Mouse (Mus musculus) monocyte, adult 59 days (primary cell): ENCODE measurements around the gene Anks6. TPM values are rescaled to one million over a fixed set of nuclear protein-coding genes. Genes with fewer than 3 reads are reported as not detected.

Experiments used
- total RNA-seq, 2 experiments: library from RNA; stranded (reverse); gene quantifications; one replicate each; pipeline ENCODE4 v1.2.4; 2023

The Anks6 gene
- under 1 TPM; 0.45 to 0.91 TPM for total RNA-seq

DNA sequence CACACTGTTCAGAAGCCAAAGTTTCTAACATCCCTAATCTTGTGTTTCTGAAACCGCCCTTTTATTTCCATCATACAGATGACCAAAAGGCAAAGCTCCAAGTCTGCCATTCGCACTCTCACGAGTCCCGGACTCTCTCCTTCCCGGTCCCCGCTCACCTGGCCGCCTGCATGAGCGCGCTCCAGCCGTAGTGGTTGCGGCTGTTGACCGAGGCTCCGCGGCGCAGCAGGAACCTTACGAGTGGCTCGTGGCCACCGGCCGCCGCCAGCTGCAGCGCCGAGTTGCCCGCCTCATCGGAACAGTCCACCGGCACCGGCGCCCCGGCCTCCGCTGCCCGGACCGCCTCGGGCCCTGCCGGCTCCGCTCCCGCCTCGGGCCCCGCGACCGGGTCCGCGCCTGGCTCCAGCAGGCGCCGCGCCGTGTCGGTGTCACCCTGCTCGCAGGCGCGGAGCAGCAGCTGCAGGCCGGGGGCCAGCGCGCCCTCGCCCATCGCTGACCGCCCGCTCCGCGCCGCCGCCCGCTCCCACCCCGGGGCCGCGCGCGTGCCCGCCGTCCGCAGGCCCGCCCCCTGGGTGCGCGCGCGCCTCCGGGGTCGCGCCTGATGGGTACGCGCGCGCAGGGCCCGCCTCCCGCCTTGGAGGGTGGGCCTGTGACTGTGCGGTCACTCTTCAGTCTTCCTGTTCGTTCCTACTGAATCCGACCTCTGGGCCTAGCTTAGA lies at the start of gene Anks6:
TSS of gene Anks6 (minus strand) at position 637 of the 719 bp plus-strand sequence.

DNA sequence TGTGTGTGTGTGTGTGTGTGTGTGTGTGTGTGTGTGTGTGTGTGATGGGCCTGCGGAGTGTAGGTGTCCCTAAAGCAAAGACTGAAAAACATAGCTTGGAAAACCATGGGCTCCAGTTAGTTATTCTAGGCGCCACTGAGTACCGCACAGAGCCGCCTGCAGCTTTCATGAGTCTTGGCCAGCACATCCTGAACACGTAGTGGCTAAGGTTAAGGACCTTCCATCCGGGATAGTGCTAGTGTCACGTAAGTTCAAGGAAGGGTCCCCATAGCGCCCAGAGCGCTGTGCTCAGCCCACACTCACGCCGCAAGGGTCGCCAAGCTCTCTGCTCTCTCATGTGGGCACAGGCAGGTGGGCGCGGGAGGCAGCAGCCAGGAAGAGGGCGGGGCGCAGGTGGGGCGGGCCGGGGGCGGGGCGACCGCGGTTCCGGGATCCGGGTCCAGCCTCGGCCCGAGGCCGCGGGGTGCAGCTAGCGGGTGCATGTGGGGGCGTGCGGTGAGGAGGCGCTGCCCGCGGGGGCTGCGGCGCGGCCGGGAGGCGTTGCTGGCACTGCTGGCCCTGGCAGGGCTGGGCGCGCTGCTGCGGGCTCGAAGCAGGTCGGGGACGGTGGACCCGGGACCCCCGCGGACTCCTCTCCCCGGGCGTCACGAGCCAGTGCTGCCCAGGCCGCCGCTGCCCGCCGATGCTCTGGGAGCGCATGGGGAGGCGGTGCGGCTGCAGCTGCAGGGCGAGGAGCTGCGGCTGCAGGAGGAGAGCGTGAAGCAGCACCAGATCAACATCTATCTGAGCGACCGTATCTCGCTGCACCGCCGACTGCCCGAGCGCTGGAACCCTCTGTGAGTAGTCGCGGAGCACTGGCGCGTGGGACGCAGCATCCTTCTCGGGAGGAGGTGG lies 34.5 kb upstream of the Anks6 start, which contains the start of gene Galnt12:
TSS of gene Galnt12 (plus strand) at position 417 of the 894 bp plus-strand sequence.

DNA sequence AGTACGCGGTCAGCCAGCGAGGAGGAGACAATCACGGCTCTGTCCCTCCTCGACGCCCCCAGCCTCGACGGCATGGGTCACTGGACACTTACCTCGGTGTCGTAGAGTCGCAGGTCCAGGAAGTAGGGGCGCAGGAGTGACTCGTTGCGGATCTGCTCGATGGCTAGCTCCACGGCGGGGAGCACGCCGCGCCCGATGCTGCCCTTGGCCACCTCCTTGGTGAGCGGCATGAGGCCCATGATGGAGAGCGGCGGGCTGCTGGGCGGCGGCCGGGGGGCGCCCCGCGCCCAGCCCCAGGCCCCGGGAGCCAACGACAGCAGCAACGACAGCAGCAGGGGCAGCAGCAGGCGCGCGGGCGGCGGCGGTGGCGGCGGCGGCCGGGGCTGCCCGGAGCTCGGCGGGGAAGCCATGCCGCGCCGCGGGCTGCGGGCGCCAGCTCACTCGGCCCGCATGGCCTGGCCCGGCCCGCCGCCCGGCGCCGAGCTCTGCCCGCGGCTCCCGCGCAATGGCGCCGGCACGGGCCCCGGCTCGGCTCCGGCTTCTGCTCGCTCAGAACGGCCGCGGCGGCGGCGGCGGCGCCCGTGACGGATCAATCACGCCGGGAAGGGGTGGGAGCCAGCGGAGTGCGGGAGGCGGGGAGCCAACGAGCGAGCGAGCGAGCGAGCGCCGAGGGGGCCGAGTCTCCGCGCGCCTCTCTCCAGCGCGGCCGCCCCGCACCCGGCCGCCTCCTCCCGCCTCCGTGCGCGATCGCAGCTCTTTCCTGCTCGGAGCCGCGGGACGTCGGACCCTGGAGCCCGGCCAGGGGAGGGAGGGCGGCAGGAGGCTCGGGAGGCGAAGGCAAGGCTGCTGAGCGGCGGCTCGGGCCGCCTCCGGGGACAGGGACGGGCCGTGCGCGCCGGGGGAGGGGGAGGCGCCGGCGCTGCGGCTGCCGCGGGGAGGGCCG lies 65.9 kb downstream of the Anks6 start, which contains the start of gene Gabbr2:
TSS of gene Gabbr2 (minus strand) at position 858 of the 943 bp plus-strand sequence.

Other genes starting within 250 kb of the Anks6 start
- not detected for gene Gabbr2, start 65.6 kb downstream of the Anks6 start, total RNA-seq
- gene Galnt12, start 34.5 kb upstream of the Anks6 start, total RNA-seq = 1 to 10 TPM; 2.5 to 2.6 TPM
- gene Col15a1, start 150.7 kb upstream of the Anks6 start, total RNA-seq = 1 to 10 TPM; 1.6 to 1.8 TPM